9 mouse cellular contexts compared by ENCODE assay signal in the genomic region with DNA sequence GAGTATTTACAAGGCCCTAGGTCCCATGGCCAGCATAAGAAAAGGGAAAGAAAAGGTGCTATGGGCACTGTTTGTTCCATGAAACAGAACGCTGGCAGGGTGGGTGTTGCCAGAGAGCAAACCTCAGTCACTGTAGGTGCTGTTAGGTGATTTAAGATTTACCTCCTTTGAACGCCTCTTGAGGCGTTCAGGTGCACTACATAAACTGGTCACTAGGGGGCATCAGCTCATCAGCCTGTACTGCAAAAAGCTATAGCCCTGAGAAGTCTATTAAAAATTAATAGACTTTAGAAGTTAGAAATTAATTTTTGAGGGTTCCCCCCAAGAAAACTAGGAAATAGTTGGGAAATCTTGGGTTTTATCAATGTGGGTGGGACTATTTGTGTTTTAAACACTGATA. TPM values are rescaled to one million over a fixed set of nuclear protein-coding genes. Genes with fewer than 3 reads are reported as not detected.
DNase-seq lines count a peak whose midpoint lies in the region; ATAC-seq and TF ChIP-seq lines count a peak whose summit lies in the region.
"Had no signal": no experiment of that assay in that cellular context is flagged by ENCODE, and none has a peak within 500 bp of the region (broad histone marks: within the 10 kb centered on the region; RNA-seq: fewer than 3 reads in every experiment).

No protein-coding gene starts in this region.

- H3K9ac ChIP-seq in midbrain, embryonic 11.5 days (ENCODE audit: low read length) = no peak overlapping the region
- no peak overlapping the region for H3K9ac ChIP-seq in midbrain, embryonic 13.5 days (replicated peaks)
- H3K9ac ChIP-seq in liver, embryonic 14.5 days (replicated peaks) = no peak overlapping the region

- H3K27ac ChIP-seq in midbrain, embryonic 11.5 days (ENCODE audit: low read depth, low read length) = no peak overlapping the region
- H3K27ac ChIP-seq in midbrain, embryonic 13.5 days = no peak overlapping the region
- no peak overlapping the region for H3K27ac ChIP-seq in liver, embryonic 14.5 days

- no peak overlapping the region for H3K4me3 ChIP-seq in midbrain, embryonic 11.5 days (ENCODE audit: low read depth, low read length)
- no peak overlapping the region for H3K4me3 ChIP-seq in midbrain, embryonic 13.5 days (replicated peaks)
- no peak overlapping the region for H3K4me3 ChIP-seq in liver, embryonic 14.5 days (ENCODE audit: insufficient read depth in 1 of 2, low read depth in 2 of 2, low read length in 2 of 2)
- H3K4me3 ChIP-seq: erythroblast, embryonic 14.5 days had no signal

- H3K4me2 ChIP-seq in midbrain, embryonic 11.5 days = no peak overlapping the region
- H3K4me2 ChIP-seq in midbrain, embryonic 13.5 days (replicated peaks) = no peak overlapping the region
- no peak overlapping the region for H3K4me2 ChIP-seq in liver, embryonic 14.5 days (ENCODE audit: low read depth)

- no peaks in the 10 kb centered on the region; the same call in 1 of the 2 replicates for H3K4me1 ChIP-seq in midbrain, embryonic 11.5 days (ENCODE audit: control insufficient read depth, insufficient read depth, low read length)
- H3K4me1 ChIP-seq in midbrain, embryonic 13.5 days (replicated peaks) = peaks cover 11% of the 10 kb centered on the region
- H3K4me1 ChIP-seq in liver, embryonic 14.5 days (replicated peaks; ENCODE audit: control insufficient read depth in 2 of 2, insufficient read depth in 2 of 2, low read length in 1 of 2) = peaks cover 2 to 4% of the 10 kb centered on the region in 2 experiments; a peak in 3 of 4 replicates

- H3K27me3 ChIP-seq in midbrain, embryonic 11.5 days (ENCODE audit: control insufficient read depth, insufficient read depth, low read length) = no peaks in the 10 kb centered on the region
- H3K27me3 ChIP-seq in midbrain, embryonic 13.5 days = peaks cover 11% of the 10 kb centered on the region; the same call in 1 of the 2 replicates
- peaks cover 18% of the 10 kb centered on the region for H3K27me3 ChIP-seq in liver, embryonic 14.5 days (ENCODE audit: control insufficient read depth, insufficient read depth, low read length)

- no peaks in the 10 kb centered on the region for H3K9me3 ChIP-seq in midbrain, embryonic 11.5 days (ENCODE audit: control insufficient read depth, low read length)
- no peaks in the 10 kb centered on the region for H3K9me3 ChIP-seq in midbrain, embryonic 13.5 days
- no peaks in the 10 kb centered on the region for H3K9me3 ChIP-seq in liver, embryonic 14.5 days (ENCODE audit: control insufficient read depth, low read length)

- WGBS in midbrain, embryonic 11.5 days = 1% methylated on average over 3 of the region's 3 CpGs
- 2% methylated on average over 3 of the region's 3 CpGs for WGBS in midbrain, embryonic 13.5 days
- 0% methylated on average over 3 of the region's 3 CpGs for WGBS in liver, embryonic 14.5 days (ENCODE audit: insufficient replicate concordance)

- peaks cover 2% of the 10 kb centered on the region; the same call in 1 of the 2 replicates for H3K36me3 ChIP-seq in midbrain, embryonic 11.5 days (ENCODE audit: control insufficient read depth, insufficient read depth, low read length)
- H3K36me3 ChIP-seq in midbrain, embryonic 13.5 days = peaks cover 6% of the 10 kb centered on the region
- peaks cover 5% of the 10 kb centered on the region for H3K36me3 ChIP-seq in liver, embryonic 14.5 days (replicated peaks; ENCODE audit: control insufficient read depth, insufficient read depth, low read depth)

- TF ChIP-seq CTCF in liver, embryonic 14.5 days (IDR thresholded peaks at IDR 0.05; ENCODE audit: low read depth) = peak; percentile 84

- peak; percentile 98 for DNase-seq in midbrain, embryonic 11.5 days (ENCODE audit: low spot score, missing footprints)
- DNase-seq in c-Kit-positive CD71-negative TER-119-negative erythroid progenitor cells, embryonic 14.5 days (ENCODE audit: low read depth) = peak; percentile 76
- DNase-seq in frontal cortex, postnatal 25 days (ENCODE audit: low spot score in 2 of 2) = peak; percentile 82
- peak; percentile 88 for DNase-seq in kidney, postnatal 10 days
- peak; percentile 54 to 61 (median 57) for DNase-seq in liver, embryonic 14.5 days (ENCODE audit: low read depth in 3 of 3, low spot score in 3 of 3)
- peak; percentile 60 for DNase-seq in retina, postnatal 7 days (ENCODE audit: low read depth, low spot score)
- peak; percentile 88 for DNase-seq in thymus, postnatal 4 days

- ATAC-seq in midbrain, embryonic 11.5 days (ENCODE audit: low FRiP score) = no peak
- ATAC-seq in midbrain, embryonic 13.5 days = no peak
- ATAC-seq in liver, embryonic 14.5 days (ENCODE audit: insufficient read depth) = no peak

- no peak for TF ChIP-seq EP300 in liver, embryonic 14.5 days (IDR thresholded peaks at IDR 0.05; ENCODE audit: low read depth)

RNA-seq across cellular contexts. Expression of gene Phlda1, which starts 3.0 kb away (rescaled TPM):
- polyA plus RNA-seq in midbrain, embryonic 11.5 days (2014; fragmentation: Nextera tagmentation; extraction: Ambion mirVana) = 13.0 and 13.1 TPM in 2 replicates
- 31.3 and 32.4 TPM in 2 replicates for polyA plus RNA-seq in midbrain, embryonic 13.5 days (2015; fragmentation: Nextera tagmentation; extraction: Ambion mirVana)
- 2.1 and 2.8 TPM in 2 replicates for polyA plus RNA-seq in liver, embryonic 14.5 days (2012; rRNA removed)
- 2.8 and 3.9 TPM in 2 replicates for polyA plus RNA-seq in liver, embryonic 14.5 days (2014; fragmentation: Nextera tagmentation; extraction: Ambion mirVana)

RNA-seq across cellular contexts. Expression of gene Nap1l1, which starts 30.0 kb away (rescaled TPM):
- 447 and 449 TPM in 2 replicates for polyA plus RNA-seq in midbrain, embryonic 11.5 days (2014; fragmentation: Nextera tagmentation; extraction: Ambion mirVana)
- polyA plus RNA-seq in midbrain, embryonic 13.5 days (2015; fragmentation: Nextera tagmentation; extraction: Ambion mirVana) = 239 and 255 TPM in 2 replicates
- 43.7 and 117 TPM in 2 replicates for polyA plus RNA-seq in liver, embryonic 14.5 days (2012; rRNA removed)
- polyA plus RNA-seq in liver, embryonic 14.5 days (2014; fragmentation: Nextera tagmentation; extraction: Ambion mirVana) = 103 and 109 TPM in 2 replicates
